Mouse (Mus musculus): ENCODE data around the gene Mosmo. TPM values are rescaled to one million over a fixed set of nuclear protein-coding genes. Genes with fewer than 3 reads are reported as not detected.

Mosmo gene
- total and polyA plus RNA-seq, 2 experiments from 2014 or later: 11.8 to 35.0 TPM

- ATAC-seq (peak; percentile 91), DNase-seq (peak; percentile 93)
- no peaks in the 10 kb centered on the region for H3K9me3 ChIP-seq (ENCODE audit: low read length)
- no peak overlapping the region for H3K4me2 ChIP-seq (ENCODE audit: low read depth)
- WGBS: 1% methylated on average over 5 of the region's 5 CpGs
- H3K4me3 ChIP-seq (ENCODE audit: low read depth, low read length): no peak overlapping the region
- no peaks in the 10 kb centered on the region for H3K27me3 ChIP-seq (ENCODE audit: insufficient read depth, low read length)
- H3K9ac ChIP-seq: no peak overlapping the region
- no peak overlapping the region for H3K27ac ChIP-seq (ENCODE audit: low read depth, low read length)
- TF ChIP-seq CTCF (IDR thresholded peaks at IDR 0.05; ENCODE audit: low read depth): peak; percentile 95
- H3K36me3 ChIP-seq (ENCODE audit: insufficient read depth): no peaks in the 10 kb centered on the region
- H3K4me1 ChIP-seq (ENCODE audit: insufficient read depth): no peaks in the 10 kb centered on the region
These were observed 77.3 kb downstream of the Mosmo start for GRCm38 (mm10) chr7:120754671-120755070.

DNA sequence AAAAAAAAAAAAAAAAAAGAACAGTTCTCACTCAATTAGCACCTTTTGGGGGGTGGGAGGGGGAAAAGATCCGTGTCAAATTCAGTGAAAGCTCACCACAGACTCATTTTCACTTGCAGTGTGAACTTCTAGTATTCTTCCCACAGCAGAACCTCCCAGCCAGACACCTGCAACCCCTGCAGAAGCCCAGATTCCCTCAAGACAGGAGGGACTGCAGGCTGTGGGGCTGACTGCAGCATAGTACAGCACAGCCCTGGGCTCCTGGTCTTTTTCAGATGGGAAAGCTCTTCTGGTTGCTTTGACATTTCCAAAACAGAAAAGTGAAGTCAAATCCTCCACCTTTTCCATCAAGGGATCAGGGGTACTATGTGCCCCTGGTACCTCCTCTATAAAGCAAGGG, 90.0 kb downstream of the Mosmo start:
- Histone ChIP-seq H3K4me3 (ENCODE audit: low read depth, low read length) (no peak overlapping the region), H3K27me3 (ENCODE audit: insufficient read depth, low read length) (no peaks in the 10 kb centered on the region), H3K4me1 (ENCODE audit: insufficient read depth) (no peaks in the 10 kb centered on the region), H3K9me3 (ENCODE audit: low read length) (no peaks in the 10 kb centered on the region), H3K9ac (no peak overlapping the region), H3K36me3 (ENCODE audit: insufficient read depth) (no peaks in the 10 kb centered on the region), H3K4me2 (ENCODE audit: low read depth) (no peak overlapping the region), H3K27ac (ENCODE audit: low read depth, low read length) (no peak overlapping the region)
- 5% methylated on average over 1 of the region's 1 CpGs for WGBS
- no peak for DNase-seq
- no peak for ATAC-seq
- TF ChIP-seq CTCF (IDR thresholded peaks at IDR 0.05; ENCODE audit: low read depth): no peak

GRCm38 (mm10) chr7:120771389-120771788, 94.0 kb downstream of the Mosmo start:
- no peak for TF ChIP-seq CTCF (IDR thresholded peaks at IDR 0.05; ENCODE audit: low read depth)
- no peak for ATAC-seq
- no peak overlapping the region for H3K9ac ChIP-seq
- no peaks in the 10 kb centered on the region for H3K27me3 ChIP-seq (ENCODE audit: insufficient read depth, low read length)
- H3K4me1 ChIP-seq (ENCODE audit: insufficient read depth): no peaks in the 10 kb centered on the region
- 44% methylated on average over 1 of the region's 1 CpGs for WGBS
- H3K27ac ChIP-seq (ENCODE audit: low read depth, low read length): no peak overlapping the region
- no peak overlapping the region for H3K4me2 ChIP-seq (ENCODE audit: low read depth)
- no peak for DNase-seq
- H3K4me3 ChIP-seq (ENCODE audit: low read depth, low read length): no peak overlapping the region
- no peaks in the 10 kb centered on the region for H3K36me3 ChIP-seq (ENCODE audit: insufficient read depth)
- H3K9me3 ChIP-seq (ENCODE audit: low read length): no peaks in the 10 kb centered on the region

- no peak for TF ChIP-seq CTCF (IDR thresholded peaks at IDR 0.05; ENCODE audit: low read depth)
- no peaks in the 10 kb centered on the region for H3K36me3 ChIP-seq (ENCODE audit: insufficient read depth)
- H3K4me3 ChIP-seq (ENCODE audit: low read depth, low read length): no peak overlapping the region
- no peak for ATAC-seq
- H3K9me3 ChIP-seq (ENCODE audit: low read length): no peaks in the 10 kb centered on the region
- H3K4me1 ChIP-seq (ENCODE audit: insufficient read depth): no peaks in the 10 kb centered on the region
- H3K27me3 ChIP-seq (ENCODE audit: insufficient read depth, low read length): no peaks in the 10 kb centered on the region
- H3K4me2 ChIP-seq (ENCODE audit: low read depth): no peak overlapping the region
- WGBS: 59% methylated on average over 2 of the region's 2 CpGs
- H3K9ac ChIP-seq: no peak overlapping the region
- H3K27ac ChIP-seq (ENCODE audit: low read depth, low read length): no peak overlapping the region
- DNase-seq: no peak
These were observed 100.6 kb downstream of the Mosmo start for GRCm38 (mm10) chr7:120778012-120778411.

Other genes starting within 250 kb of the Mosmo start
- 192 and 198 TPM in 2 replicates for gene Uqcrc2, start 42.4 kb upstream of the Mosmo start, total RNA-seq (2014; rRNA removed)
- 239 and 241 TPM in 2 replicates for gene Uqcrc2, start 42.4 kb upstream of the Mosmo start, polyA plus RNA-seq (2015; fragmentation: Nextera tagmentation; extraction: Ambion mirVana)
- gene Pdzd9, start 7.3 kb upstream of the Mosmo start, total RNA-seq (2014; rRNA removed): 0.24 TPM in 1 of 2 replicates, not detected in the other
- gene Pdzd9, start 7.3 kb upstream of the Mosmo start, polyA plus RNA-seq (2015; fragmentation: Nextera tagmentation; extraction: Ambion mirVana): 0.22 and 0.25 TPM in 2 replicates
- 2.1 and 5.0 TPM in 2 replicates for gene Vwa3a, start 61.7 kb downstream of the Mosmo start, total RNA-seq (2014; rRNA removed)
- gene Vwa3a, start 61.7 kb downstream of the Mosmo start, polyA plus RNA-seq (2015; fragmentation: Nextera tagmentation; extraction: Ambion mirVana): 1.1 and 2.5 TPM in 2 replicates
- not detected in 2 replicates for gene Gm5737, start 134.7 kb downstream of the Mosmo start, total RNA-seq (2014; rRNA removed)
- 0.16 TPM in 1 of 2 replicates, not detected in the other for gene Gm5737, start 134.7 kb downstream of the Mosmo start, polyA plus RNA-seq (2015; fragmentation: Nextera tagmentation; extraction: Ambion mirVana)
- 53.8 and 56.4 TPM in 2 replicates for gene Eef2k, start 165.2 kb downstream of the Mosmo start, total RNA-seq (2014; rRNA removed)
- gene Eef2k, start 165.2 kb downstream of the Mosmo start, polyA plus RNA-seq (2015; fragmentation: Nextera tagmentation; extraction: Ambion mirVana): 31.6 and 35.4 TPM in 2 replicates
- gene Polr3e, start 240.1 kb downstream of the Mosmo start, total RNA-seq (2014; rRNA removed): 28.3 and 31.2 TPM in 2 replicates
- 18.1 and 20.9 TPM in 2 replicates for gene Polr3e, start 240.1 kb downstream of the Mosmo start, polyA plus RNA-seq (2015; fragmentation: Nextera tagmentation; extraction: Ambion mirVana)